Mouse (Mus musculus): Measurements from ENCODE around the gene Rnf220. TPM values are rescaled to one million over a fixed set of nuclear protein-coding genes. Genes with fewer than 3 reads are reported as not detected.

The Rnf220 gene
- polyA plus RNA-seq, 1 experiment, result 217 TPM

DNA sequence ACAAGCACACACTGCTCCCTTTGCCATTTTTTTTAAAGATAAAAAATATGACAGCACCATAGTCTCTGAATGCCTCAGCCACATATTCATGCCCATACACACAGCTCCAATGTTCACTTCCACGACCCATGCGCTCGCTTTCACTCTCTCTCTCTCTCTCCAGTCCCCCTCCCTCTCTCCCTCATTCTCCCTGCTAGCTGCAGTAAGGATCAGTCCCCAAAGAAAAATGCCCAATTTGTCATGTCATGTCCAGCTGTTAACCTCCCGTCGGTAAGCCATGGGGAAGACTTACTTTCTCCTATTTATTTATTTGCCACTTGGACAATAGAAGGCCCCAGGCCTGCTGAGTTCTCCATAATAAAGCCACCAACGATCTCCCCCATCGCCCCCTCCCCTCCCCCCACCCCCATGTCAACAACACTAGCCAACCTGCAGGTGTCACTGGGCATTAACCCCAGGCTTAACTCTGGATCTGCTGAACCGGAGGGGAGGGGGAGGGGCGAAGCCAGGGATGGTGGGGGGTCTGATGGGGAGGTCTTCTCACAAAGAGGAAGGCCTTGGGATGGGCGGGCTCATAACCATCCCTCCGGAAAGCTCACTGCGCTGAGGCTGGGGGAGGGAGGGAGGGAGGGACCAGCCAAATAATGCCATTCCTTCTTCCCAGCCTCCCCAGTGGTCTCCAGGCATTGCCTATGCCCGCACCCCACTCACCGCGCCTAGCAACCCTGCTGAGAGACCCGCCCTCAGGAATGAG is 123.4 kb downstream of the Rnf220 start:
- Histone ChIP-seq H3K27ac (ENCODE audit: insufficient read depth, low read length) (no peak overlapping the region), H3K4me3 (ENCODE audit: insufficient read depth, low read length) (no peak overlapping the region), H3K4me1 (ENCODE audit: control insufficient read depth, insufficient read depth, low read length) (0 out of 2 replicates have a peak, but pooled peaks cover 1% of the 10 kb centered on the region)
- TF ChIP-seq POLR2A (IDR thresholded peaks at IDR 0.05; ENCODE audit: extremely low read depth, insufficient read depth, low read length) (no peak), CTCF (IDR thresholded peaks at IDR 0.05; ENCODE audit: extremely low read depth, insufficient read depth, low read length) (no peak)

DNA sequence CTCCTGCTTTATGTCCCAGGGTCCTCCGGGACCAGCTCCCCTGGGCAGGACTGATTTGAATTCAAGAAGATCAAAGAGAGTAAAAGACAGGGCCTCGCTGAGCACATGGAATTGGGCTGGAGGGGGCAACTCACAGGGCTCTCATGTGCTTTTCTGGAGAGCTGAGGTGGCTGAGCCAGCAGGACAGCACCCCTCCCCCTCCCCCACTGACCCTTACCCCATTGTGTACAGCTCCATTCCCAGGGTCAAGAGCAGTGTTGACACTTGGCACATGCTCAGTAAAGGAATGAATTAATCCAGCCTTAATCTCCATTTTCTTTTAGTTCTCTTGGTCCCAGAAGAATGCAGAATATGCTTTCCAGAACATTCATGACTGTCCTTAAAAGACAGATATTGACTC is 125.0 kb downstream of the Rnf220 start:
- no peak overlapping the region for H3K27ac ChIP-seq (ENCODE audit: insufficient read depth, low read length)
- no peak overlapping the region for H3K4me3 ChIP-seq (ENCODE audit: insufficient read depth, low read length)
- TF ChIP-seq CTCF (IDR thresholded peaks at IDR 0.05; ENCODE audit: extremely low read depth, insufficient read depth, low read length), result no peak
- no peak for TF ChIP-seq POLR2A (IDR thresholded peaks at IDR 0.05; ENCODE audit: extremely low read depth, insufficient read depth, low read length)
- H3K4me1 ChIP-seq (ENCODE audit: control insufficient read depth, insufficient read depth, low read length), result 0 out of 2 replicates have a peak, but pooled peaks cover 1% of the 10 kb centered on the region

DNA sequence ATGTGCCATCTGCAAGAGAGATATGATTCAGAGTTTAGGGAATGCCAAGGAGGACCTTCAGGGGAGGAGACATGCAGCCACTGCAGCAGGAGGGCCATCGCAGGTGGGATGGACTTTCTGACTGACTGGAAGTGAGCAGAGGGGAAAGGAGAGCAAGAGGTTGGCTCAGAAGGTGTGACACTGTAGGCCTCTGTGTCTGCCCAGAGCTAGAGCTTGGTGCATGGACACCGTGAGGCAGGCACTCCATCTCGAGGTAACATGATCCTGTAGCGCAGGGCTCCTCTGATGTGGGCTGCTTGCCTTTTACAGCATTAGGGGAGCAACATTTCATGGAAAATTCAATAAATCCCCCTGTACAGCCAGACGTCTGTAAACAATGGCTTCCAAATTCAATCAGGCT is 126.5 kb downstream of the Rnf220 start:
- no peak overlapping the region for H3K27ac ChIP-seq (ENCODE audit: insufficient read depth, low read length)
- H3K4me3 ChIP-seq (ENCODE audit: insufficient read depth, low read length), result no peak overlapping the region
- TF ChIP-seq POLR2A (IDR thresholded peaks at IDR 0.05; ENCODE audit: extremely low read depth, insufficient read depth, low read length) (no peak), CTCF (IDR thresholded peaks at IDR 0.05; ENCODE audit: extremely low read depth, insufficient read depth, low read length) (no peak)
- H3K4me1 ChIP-seq (ENCODE audit: control insufficient read depth, insufficient read depth, low read length), result no peaks in the 10 kb centered on the region

DNA sequence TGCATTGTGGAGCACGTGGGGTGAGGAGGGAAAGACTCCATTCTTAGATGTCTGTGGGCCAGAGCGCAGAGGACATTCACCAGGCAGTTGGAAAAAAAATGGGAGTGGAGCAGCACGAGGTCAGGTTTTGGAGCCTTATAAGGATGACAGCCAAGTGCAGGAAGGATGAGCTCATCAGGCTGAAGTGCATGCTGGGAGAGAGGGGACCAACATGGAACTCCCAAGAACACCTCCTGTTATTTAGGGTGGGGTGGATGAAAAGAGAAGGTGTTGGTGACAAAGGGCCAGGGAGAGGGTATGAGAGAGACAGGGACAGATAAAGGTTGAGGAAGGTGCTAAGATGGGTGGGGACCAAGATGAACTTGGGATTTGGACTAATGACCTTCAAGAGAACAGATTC is 127.3 kb downstream of the Rnf220 start:
- Histone ChIP-seq H3K4me3 (ENCODE audit: insufficient read depth, low read length) (no peak overlapping the region), H3K27ac (ENCODE audit: insufficient read depth, low read length) (no peak overlapping the region), H3K4me1 (ENCODE audit: control insufficient read depth, insufficient read depth, low read length) (no peaks in the 10 kb centered on the region)
- TF ChIP-seq CTCF (IDR thresholded peaks at IDR 0.05; ENCODE audit: extremely low read depth, insufficient read depth, low read length) (no peak), POLR2A (IDR thresholded peaks at IDR 0.05; ENCODE audit: extremely low read depth, insufficient read depth, low read length) (no peak)

DNA sequence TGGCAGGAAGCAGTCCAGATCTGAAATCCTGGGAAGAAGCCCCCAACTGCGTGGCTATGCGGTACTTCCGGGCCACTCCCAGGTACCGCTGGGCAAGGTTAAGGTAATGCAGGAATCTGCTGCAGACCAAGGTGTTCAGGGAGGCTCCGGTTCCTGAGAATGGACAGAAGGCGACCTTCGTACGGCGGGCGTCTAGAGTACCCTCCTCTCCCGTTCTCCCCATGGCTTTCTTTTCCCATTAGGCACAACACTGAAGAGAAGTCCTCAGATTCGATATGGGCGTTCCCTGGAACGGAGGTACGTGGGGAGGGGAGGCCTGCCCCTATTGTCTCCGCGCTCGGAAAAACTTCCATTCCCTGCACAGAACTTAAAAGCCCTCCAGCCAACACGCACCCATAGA is 129.5 kb downstream of the Rnf220 start:
- TF ChIP-seq CTCF (IDR thresholded peaks at IDR 0.05; ENCODE audit: extremely low read depth, insufficient read depth, low read length), result no peak
- no peak for TF ChIP-seq POLR2A (IDR thresholded peaks at IDR 0.05; ENCODE audit: extremely low read depth, insufficient read depth, low read length)
- Histone ChIP-seq H3K27ac (ENCODE audit: insufficient read depth, low read length) (no peak overlapping the region), H3K4me3 (ENCODE audit: insufficient read depth, low read length) (no peak overlapping the region), H3K4me1 (ENCODE audit: control insufficient read depth, insufficient read depth, low read length) (no peaks in the 10 kb centered on the region)

DNA sequence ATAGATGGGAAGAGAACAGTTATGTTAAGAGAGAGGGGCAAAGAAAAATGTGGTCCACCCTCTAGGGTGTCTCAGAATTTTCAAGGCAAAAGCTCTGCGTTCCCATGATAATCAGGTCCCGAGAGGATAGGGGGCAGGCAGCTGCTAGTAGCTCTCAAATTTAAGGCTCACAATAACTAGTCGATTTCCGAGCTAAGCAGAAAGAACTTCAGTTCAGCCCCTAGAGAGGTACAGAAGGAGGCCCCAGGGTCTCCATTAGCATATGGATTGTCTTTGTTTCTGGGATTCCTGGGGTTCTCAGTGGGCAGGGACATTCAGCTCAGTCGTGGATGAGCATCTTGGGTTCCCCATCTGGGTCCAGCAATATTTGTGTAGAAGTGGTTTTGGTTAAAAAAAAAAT is 134.8 kb downstream of the Rnf220 start:
- Histone ChIP-seq H3K27ac (ENCODE audit: insufficient read depth, low read length) (no peak overlapping the region), H3K4me1 (ENCODE audit: control insufficient read depth, insufficient read depth, low read length) (no peaks in the 10 kb centered on the region), H3K4me3 (ENCODE audit: insufficient read depth, low read length) (no peak overlapping the region)
- TF ChIP-seq CTCF (IDR thresholded peaks at IDR 0.05; ENCODE audit: extremely low read depth, insufficient read depth, low read length) (no peak), POLR2A (IDR thresholded peaks at IDR 0.05; ENCODE audit: extremely low read depth, insufficient read depth, low read length) (no peak)

DNA sequence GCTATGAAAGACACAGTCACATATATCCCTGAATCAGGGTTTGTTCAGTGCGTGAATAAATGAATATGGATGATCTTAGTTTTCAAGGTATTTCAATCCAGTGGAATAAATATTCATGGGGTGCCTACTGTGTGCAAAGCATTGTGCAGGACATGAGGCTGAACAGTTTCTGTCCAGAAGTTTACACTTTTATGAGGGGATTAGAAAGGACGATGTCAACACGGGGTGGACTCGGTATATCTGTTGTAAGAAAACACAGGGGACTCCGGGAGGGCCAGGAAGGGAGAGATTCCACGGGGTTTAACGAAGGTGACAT is 135.3 kb downstream of the Rnf220 start:
- TF ChIP-seq CTCF (IDR thresholded peaks at IDR 0.05; ENCODE audit: extremely low read depth, insufficient read depth, low read length), result no peak
- no peak for TF ChIP-seq POLR2A (IDR thresholded peaks at IDR 0.05; ENCODE audit: extremely low read depth, insufficient read depth, low read length)
- Histone ChIP-seq H3K4me3 (ENCODE audit: insufficient read depth, low read length) (no peak overlapping the region), H3K27ac (ENCODE audit: insufficient read depth, low read length) (no peak overlapping the region), H3K4me1 (ENCODE audit: control insufficient read depth, insufficient read depth, low read length) (no peaks in the 10 kb centered on the region)

DNA sequence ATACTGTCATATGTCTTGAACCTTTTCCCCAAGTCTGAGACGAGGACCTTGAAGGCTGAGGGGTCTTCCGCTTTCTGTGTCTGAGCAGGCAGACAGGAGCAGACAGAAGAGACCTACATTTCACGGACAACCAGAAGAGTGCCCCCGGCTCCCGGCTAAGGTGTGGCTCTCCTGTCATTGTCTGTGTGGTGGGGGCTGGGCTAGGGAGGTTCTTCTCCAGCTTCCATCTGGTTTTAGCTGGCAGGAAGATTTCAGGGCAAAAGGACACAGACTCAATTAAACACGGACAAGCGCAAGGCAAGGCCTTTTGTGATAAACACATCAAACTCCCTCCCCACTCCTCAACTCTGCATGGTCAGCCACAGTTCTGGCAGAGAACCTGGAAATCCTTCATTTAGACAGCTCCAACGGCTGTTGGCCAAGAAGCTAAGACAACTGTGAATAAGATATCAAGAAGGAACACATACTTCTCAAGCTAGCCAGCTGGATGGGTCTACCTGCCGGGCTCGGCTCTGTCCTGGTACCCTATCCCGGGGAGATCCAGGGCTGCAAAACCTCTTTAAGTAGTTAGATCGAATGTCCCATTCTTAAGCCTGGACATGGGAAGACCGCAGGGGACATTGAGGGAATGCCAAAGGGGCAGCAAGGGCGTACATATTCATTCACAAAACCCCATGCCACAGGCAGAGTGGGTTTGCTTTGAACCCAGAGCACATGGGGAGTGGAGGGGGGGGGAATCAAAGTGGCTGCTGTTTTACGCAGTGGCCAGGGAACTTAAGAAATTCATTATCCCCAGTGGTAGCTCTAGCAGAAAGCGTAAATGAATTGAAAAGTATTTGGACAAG is 135.9 kb downstream of the Rnf220 start:
- Histone ChIP-seq H3K4me3 (ENCODE audit: insufficient read depth, low read length) (no peak overlapping the region), H3K4me1 (ENCODE audit: control insufficient read depth, insufficient read depth, low read length) (no peaks in the 10 kb centered on the region), H3K27ac (ENCODE audit: insufficient read depth, low read length) (no peak overlapping the region)
- TF ChIP-seq CTCF (IDR thresholded peaks at IDR 0.05; ENCODE audit: extremely low read depth, insufficient read depth, low read length) (no peak), POLR2A (IDR thresholded peaks at IDR 0.05; ENCODE audit: extremely low read depth, insufficient read depth, low read length) (no peak)

DNA sequence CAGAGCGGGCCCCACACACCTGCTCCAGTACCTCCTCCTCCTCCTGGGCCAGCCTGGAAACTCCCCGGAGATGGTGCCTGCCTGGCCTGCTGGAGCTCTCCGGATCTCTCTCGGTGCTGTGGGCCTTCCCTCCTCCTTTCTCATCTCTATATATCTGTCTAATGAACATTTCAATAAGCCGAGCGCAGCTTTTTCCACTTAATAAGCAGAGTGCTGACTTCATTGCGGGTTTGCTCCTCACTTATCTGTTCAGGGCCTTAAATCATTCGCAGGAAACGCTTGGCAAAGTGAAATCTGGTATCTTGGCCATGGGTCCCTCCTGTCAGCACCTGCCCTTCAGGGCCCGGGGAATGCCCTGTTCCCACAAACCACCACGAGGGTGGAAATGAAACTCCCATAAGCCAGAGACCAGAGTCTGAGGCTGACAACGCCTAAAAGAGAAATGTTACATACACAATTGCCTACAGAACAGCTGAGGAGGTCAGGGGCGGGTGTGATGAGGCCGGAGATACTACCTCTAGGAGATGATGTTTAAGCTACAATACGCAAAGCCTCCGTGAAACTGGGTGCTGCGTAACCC is 137.0 kb downstream of the Rnf220 start:
- Histone ChIP-seq H3K27ac (ENCODE audit: insufficient read depth, low read length) (no peak overlapping the region), H3K4me3 (ENCODE audit: insufficient read depth, low read length) (no peak overlapping the region), H3K4me1 (ENCODE audit: control insufficient read depth, insufficient read depth, low read length) (no peaks in the 10 kb centered on the region)
- no peak for TF ChIP-seq POLR2A (IDR thresholded peaks at IDR 0.05; ENCODE audit: extremely low read depth, insufficient read depth, low read length)
- no peak for TF ChIP-seq CTCF (IDR thresholded peaks at IDR 0.05; ENCODE audit: extremely low read depth, insufficient read depth, low read length)

Data from cortical plate, adult 2 months (tissue).